Mouse (Mus musculus) layer of hippocampus, adult 8-10 months (tissue): Measurements from ENCODE around the gene Plcg2. TPM values are rescaled to one million over a fixed set of nuclear protein-coding genes. Genes with fewer than 3 reads are reported as not detected.

ENCODE experiments used
- microRNA-seq, 2 experiments: library from miRNA; unstranded; fragments of <30 nt; microRNA quantifications; one replicate each; pipeline ENCODE4 v1.2.0; 2022
- total RNA-seq, 4 experiments: library from RNA; stranded (reverse); gene quantifications; 2 replicates each; pipeline ENCODE4 v1.2.4; 2022

Gene Plcg2
- total RNA-seq, 4 experiments from 2014 or later: 3.1 to 10.2 (median 5.7) TPM

Small RNA genes within 50 kb of the gene (microRNA-seq; reads per million reads assigned to microRNA genes)
- 0 reads per million in 2 experiments for gene Gm27361
- 0 reads per million in 2 experiments for gene Mir7077
- gene Mir7078: 0.25 to 0.64 reads per million in 2 experiments

Other genes with a start within 250 kb of the Plcg2 start
- gene Cmip, start 241.2 kb upstream of the Plcg2 start, total RNA-seq: 100 to 1,000 TPM; 252 to 278 (median 268) TPM
- gene Sdr42e1, start 175.4 kb downstream of the Plcg2 start, total RNA-seq: 1 to 10 TPM; 4.7 to 6.2 (median 5.6) TPM
- gene Hsd17b2, start 203.6 kb downstream of the Plcg2 start, total RNA-seq: not detected